Mouse (Mus musculus): ENCODE results near the gene Wipf1. TPM values are rescaled to one million over a fixed set of nuclear protein-coding genes. Genes with fewer than 3 reads are reported as not detected.
"Not testable (repeated sequence)": the region's sequence is repeated elsewhere in the genome, so short reads cannot be mapped to it uniquely, and the experiment has no call there.

The Wipf1 gene
- polyA plus RNA-seq, 1 experiment from 2014 or later: 12.7 TPM

DNA sequence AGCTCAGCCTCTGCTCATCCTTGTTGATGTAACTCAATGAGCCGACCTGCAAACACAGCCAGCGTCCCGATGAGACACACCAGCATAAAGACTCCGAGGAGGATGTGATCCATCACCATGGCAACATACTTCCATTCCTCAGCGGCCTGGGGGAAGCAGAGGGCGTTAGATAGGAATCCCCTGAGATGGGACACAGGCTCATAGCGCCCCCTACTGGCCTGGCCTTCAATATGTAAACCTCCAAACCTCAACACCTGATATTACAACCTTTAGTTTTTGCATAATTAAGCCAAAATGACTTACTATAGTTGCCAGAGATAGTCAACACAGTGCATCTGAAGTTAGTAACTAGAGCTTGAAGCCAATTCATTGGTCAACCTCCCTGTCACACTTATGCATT, 36.6 kb upstream of the Wipf1 start:
- ATAC-seq (replicated peaks; ENCODE audit: low FRiP score): no peak

GRCm38 (mm10) chr2:73563690-73564089, 34.2 kb upstream of the Wipf1 start:
- Histone ChIP-seq H3K27ac (ENCODE audit: low read depth, low read length) (no peak overlapping the region), H3K27me3 (replicated peaks; ENCODE audit: control insufficient read depth, insufficient read depth, low read length) (peaks cover 7% of the 10 kb centered on the region; the same call in 1 of the 2 replicates), H3K4me2 (no peak overlapping the region), H3K9ac (ENCODE audit: low read depth, low read length) (no peak overlapping the region), H3K4me3 (ENCODE audit: low read depth, low read length) (no peak overlapping the region), H3K36me3 (ENCODE audit: control insufficient read depth, insufficient read depth, low read length) (no peaks in the 10 kb centered on the region), H3K9me3 (ENCODE audit: control insufficient read depth, low read length) (no peaks in the 10 kb centered on the region), H3K4me1 (replicated peaks; ENCODE audit: control insufficient read depth, insufficient read depth, low read length) (0 out of 2 replicates have a peak, but pooled peaks cover 3% of the 10 kb centered on the region)
- ATAC-seq (replicated peaks; ENCODE audit: low FRiP score) (no peak), DNase-seq (ENCODE audit: low spot score) (no peak)
- WGBS: 67% methylated on average over 7 of the region's 7 CpGs

More for the DNA sequence above, 36.6 kb upstream of the Wipf1 start:
- DNase-seq (ENCODE audit: low spot score): no peak
- no peak overlapping the region for H3K4me3 ChIP-seq (ENCODE audit: low read depth, low read length)
- H3K9ac ChIP-seq (ENCODE audit: low read depth, low read length): no peak overlapping the region
- H3K27me3 ChIP-seq (replicated peaks; ENCODE audit: control insufficient read depth, insufficient read depth, low read length): peaks cover 3% of the 10 kb centered on the region; the same call in 1 of the 2 replicates
- no peak overlapping the region for H3K27ac ChIP-seq (ENCODE audit: low read depth, low read length)
- WGBS: 24% methylated on average over 7 of the region's 7 CpGs
- no peaks in the 10 kb centered on the region for H3K9me3 ChIP-seq (ENCODE audit: control insufficient read depth, low read length)
- H3K4me1 ChIP-seq (replicated peaks; ENCODE audit: control insufficient read depth, insufficient read depth, low read length): 0 out of 2 replicates have a peak, but pooled peaks cover 3% of the 10 kb centered on the region
- H3K36me3 ChIP-seq (ENCODE audit: control insufficient read depth, insufficient read depth, low read length): no peaks in the 10 kb centered on the region
- H3K4me2 ChIP-seq: no peak overlapping the region

DNA sequence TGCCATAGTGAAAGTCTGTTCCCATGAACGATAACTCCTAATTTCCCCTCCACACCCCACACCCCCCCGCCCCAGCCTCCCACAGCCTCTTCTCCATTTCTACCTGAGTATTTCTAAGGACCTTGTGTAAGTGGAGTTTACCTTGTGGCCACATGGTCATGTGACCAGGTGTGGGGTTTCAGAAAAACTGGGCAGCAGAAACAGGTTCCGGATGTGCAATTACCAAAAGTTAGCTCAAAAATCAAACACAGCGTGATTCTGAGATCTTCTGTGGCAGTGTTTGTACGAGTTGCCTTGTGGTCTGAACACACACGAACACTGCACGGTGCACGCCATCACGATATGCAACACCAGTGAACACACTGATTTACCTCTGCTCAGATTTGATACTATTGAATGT, 33.1 kb upstream of the Wipf1 start:
- H3K4me1 ChIP-seq (replicated peaks; ENCODE audit: control insufficient read depth, insufficient read depth, low read length): 0 out of 2 replicates have a peak, but pooled peaks cover 3% of the 10 kb centered on the region
- no peaks in the 10 kb centered on the region for H3K9me3 ChIP-seq (ENCODE audit: control insufficient read depth, low read length)
- ATAC-seq (replicated peaks; ENCODE audit: low FRiP score): no peak

GRCm38 (mm10) chr2:73561665-73562063, 32.1 kb upstream of the Wipf1 start:
- H3K27me3 ChIP-seq (replicated peaks; ENCODE audit: control insufficient read depth, insufficient read depth, low read length): 0 out of 2 replicates have a peak, but pooled peaks cover 4% of the 10 kb centered on the region
- H3K4me1 ChIP-seq (replicated peaks; ENCODE audit: control insufficient read depth, insufficient read depth, low read length): 0 out of 2 replicates have a peak, but pooled peaks cover 3% of the 10 kb centered on the region
- DNase-seq (ENCODE audit: low spot score) (peak; percentile 47), ATAC-seq (replicated peaks; ENCODE audit: low FRiP score) (peak; percentile 71)
- 5% methylated on average over 8 of the region's 8 CpGs for WGBS
- no peaks in the 10 kb centered on the region for H3K36me3 ChIP-seq (ENCODE audit: control insufficient read depth, insufficient read depth, low read length)
- peak overlapping the region; percentile 71 for H3K4me2 ChIP-seq
- H3K4me3 ChIP-seq (ENCODE audit: low read depth, low read length): peak overlapping the region; percentile 35; the same call in 1 of the 2 replicates
- H3K9me3 ChIP-seq (ENCODE audit: control insufficient read depth, low read length): no peaks in the 10 kb centered on the region
- H3K9ac ChIP-seq (ENCODE audit: low read depth, low read length): no peak overlapping the region
- no peak overlapping the region for H3K27ac ChIP-seq (ENCODE audit: low read depth, low read length)

More for the DNA sequence above, 33.1 kb upstream of the Wipf1 start:
- H3K9ac ChIP-seq (ENCODE audit: low read depth, low read length): no peak overlapping the region
- H3K36me3 ChIP-seq (ENCODE audit: control insufficient read depth, insufficient read depth, low read length): no peaks in the 10 kb centered on the region
- H3K27me3 ChIP-seq (replicated peaks; ENCODE audit: control insufficient read depth, insufficient read depth, low read length): 0 out of 2 replicates have a peak, but pooled peaks cover 4% of the 10 kb centered on the region
- WGBS: 88% methylated on average over 9 of the region's 9 CpGs
- no peak overlapping the region for H3K4me2 ChIP-seq
- H3K27ac ChIP-seq (ENCODE audit: low read depth, low read length): no peak overlapping the region
- H3K4me3 ChIP-seq (ENCODE audit: low read depth, low read length): no peak overlapping the region
- DNase-seq (ENCODE audit: low spot score): no peak

- Histone ChIP-seq H3K4me1 (replicated peaks; ENCODE audit: control insufficient read depth, insufficient read depth, low read length) (0 out of 2 replicates have a peak, but pooled peaks cover 3% of the 10 kb centered on the region), H3K27me3 (replicated peaks; ENCODE audit: control insufficient read depth, insufficient read depth, low read length) (0 out of 2 replicates have a peak, but pooled peaks cover 4% of the 10 kb centered on the region), H3K27ac (ENCODE audit: low read depth, low read length) (no peak overlapping the region), H3K4me2 (peak overlapping the region; percentile 71), H3K9me3 (ENCODE audit: control insufficient read depth, low read length) (no peaks in the 10 kb centered on the region), H3K9ac (ENCODE audit: low read depth, low read length) (peak overlapping the region; percentile 46; the same call in 1 of the 2 replicates), H3K36me3 (ENCODE audit: control insufficient read depth, insufficient read depth, low read length) (no peaks in the 10 kb centered on the region), H3K4me3 (ENCODE audit: low read depth, low read length) (peak overlapping the region; percentile 35)
- 3% methylated on average over 22 of the region's 23 CpGs for WGBS
- ATAC-seq (replicated peaks; ENCODE audit: low FRiP score) (peak; percentile 10; the same call in 1 of the 2 replicates), DNase-seq (ENCODE audit: low spot score) (no peak)
Observed at GRCm38 (mm10) chr2:73560899-73561664, 31.5 kb upstream of the Wipf1 start.

- Histone ChIP-seq H3K9ac (ENCODE audit: low read depth, low read length) (no peak overlapping the region), H3K36me3 (ENCODE audit: control insufficient read depth, insufficient read depth, low read length) (no peaks in the 10 kb centered on the region), H3K4me1 (replicated peaks; ENCODE audit: control insufficient read depth, insufficient read depth, low read length) (0 out of 2 replicates have a peak, but pooled peaks cover 3% of the 10 kb centered on the region), H3K27ac (ENCODE audit: low read depth, low read length) (no peak overlapping the region), H3K27me3 (replicated peaks; ENCODE audit: control insufficient read depth, insufficient read depth, low read length) (0 out of 2 replicates have a peak, but pooled peaks cover 4% of the 10 kb centered on the region), H3K4me3 (ENCODE audit: low read depth, low read length) (no peak overlapping the region), H3K4me2 (peak overlapping the region; percentile 71), H3K9me3 (ENCODE audit: control insufficient read depth, low read length) (no peaks in the 10 kb centered on the region)
- 55% methylated on average over 7 of the region's 7 CpGs for WGBS
- ATAC-seq (replicated peaks; ENCODE audit: low FRiP score) (no peak), DNase-seq (ENCODE audit: low spot score) (no peak)
Observed at GRCm38 (mm10) chr2:73560445-73560844, 30.9 kb upstream of the Wipf1 start.

- H3K36me3 ChIP-seq (ENCODE audit: control insufficient read depth, insufficient read depth, low read length): no peaks in the 10 kb centered on the region
- 81% methylated on average over 8 of the region's 8 CpGs for WGBS
- H3K27me3 ChIP-seq (replicated peaks; ENCODE audit: control insufficient read depth, insufficient read depth, low read length): 0 out of 2 replicates have a peak, but pooled peaks cover 4% of the 10 kb centered on the region
- no peak overlapping the region for H3K9ac ChIP-seq (ENCODE audit: low read depth, low read length)
- no peak for DNase-seq (ENCODE audit: low spot score)
- H3K27ac ChIP-seq (ENCODE audit: low read depth, low read length): no peak overlapping the region
- 0 out of 2 replicates have a peak, but pooled peaks cover 3% of the 10 kb centered on the region for H3K4me1 ChIP-seq (replicated peaks; ENCODE audit: control insufficient read depth, insufficient read depth, low read length)
- H3K9me3 ChIP-seq (ENCODE audit: control insufficient read depth, low read length): no peaks in the 10 kb centered on the region
- H3K4me3 ChIP-seq (ENCODE audit: low read depth, low read length): no peak overlapping the region
- no peak overlapping the region for H3K4me2 ChIP-seq
- no peak for ATAC-seq (replicated peaks; ENCODE audit: low FRiP score)
Observed at GRCm38 (mm10) chr2:73557956-73558355, 28.4 kb upstream of the Wipf1 start.

DNA sequence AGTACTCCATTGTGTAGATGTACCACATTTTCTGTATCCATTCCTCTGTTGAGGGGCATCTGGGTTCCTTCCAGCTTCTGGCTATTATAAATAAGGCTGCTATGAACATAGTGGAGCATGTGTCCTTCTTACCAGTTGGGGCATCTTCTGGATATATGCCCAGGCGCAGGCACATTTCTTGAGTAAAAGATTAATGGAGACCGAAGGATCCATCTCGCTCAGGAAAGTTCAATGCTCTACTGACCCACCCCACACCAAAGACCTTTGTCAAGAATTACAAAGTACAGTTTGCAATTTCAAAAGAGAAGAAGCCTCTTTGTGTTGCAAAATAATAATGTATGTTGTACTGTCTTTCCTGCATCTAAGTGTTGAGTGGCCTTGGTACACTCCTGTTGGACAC, 27.5 kb upstream of the Wipf1 start:
- not testable (repeated sequence) for H3K36me3 ChIP-seq (ENCODE audit: control insufficient read depth, insufficient read depth, low read length); H3K4me1 ChIP-seq (replicated peaks; ENCODE audit: control insufficient read depth, insufficient read depth, low read length); H3K9ac ChIP-seq (ENCODE audit: low read depth, low read length); ATAC-seq (replicated peaks; ENCODE audit: low FRiP score); H3K27ac ChIP-seq (ENCODE audit: low read depth, low read length); H3K4me2 ChIP-seq; DNase-seq (ENCODE audit: low spot score); H3K27me3 ChIP-seq (replicated peaks; ENCODE audit: control insufficient read depth, insufficient read depth, low read length); H3K9me3 ChIP-seq (ENCODE audit: control insufficient read depth, low read length); H3K4me3 ChIP-seq (ENCODE audit: low read depth, low read length)
- WGBS: 98% methylated on average over 3 of the region's 3 CpGs
